Mouse (Mus musculus) lung, embryonic 16.5 days (tissue): ENCODE measurements around the gene 2610002M06Rik. TPM values are rescaled to one million over a fixed set of nuclear protein-coding genes. Genes with fewer than 3 reads are reported as not detected.

Source experiments
- ATAC-seq: fragments of 200-750 bp; cut with Nextera tagmentation; 2 replicates; pipeline ENCODE4 v1.8.0; 2017; ENCODE audit warnings: low read depth, mild to moderate bottlenecking, moderate library complexity
- H3K27ac ChIP-seq: fragments of 300-500 bp; sonication (generic); 2 replicates; pipeline ENCODE4 v1.5.1; 2014; ENCODE audit warnings: mild to moderate bottlenecking, control low read depth, low read length
- H3K27me3 ChIP-seq: fragments of 300-500 bp; sonication (generic); 2 replicates; pipeline ENCODE4 v1.6.1; 2014; ENCODE audit warnings: low read depth, low read length, mixed read lengths; ENCODE audit not compliant: control insufficient read depth, insufficient read depth
- H3K36me3 ChIP-seq: fragments of 300-500 bp; sonication (generic); 2 replicates; pipeline ENCODE4 v1.6.1; 2014; ENCODE audit warnings: low read length; ENCODE audit not compliant: control insufficient read depth, insufficient read depth
- H3K4me1 ChIP-seq: fragments of 300-500 bp; sonication (generic); replicated peaks from 2 replicates; pipeline ENCODE4 v1.6.1; 2014; ENCODE audit warnings: low read length, mixed read lengths; ENCODE audit not compliant: control insufficient read depth, insufficient read depth
- H3K4me2 ChIP-seq: fragments of 300-500 bp; sonication (generic); 2 replicates; pipeline ENCODE4 v1.6.1; 2014; ENCODE audit warnings: low read depth, low read length, control low read depth
- H3K4me3 ChIP-seq: fragments of 300-500 bp; sonication (generic); 2 replicates; pipeline ENCODE4 v1.5.1; 2014; ENCODE audit warnings: mild to moderate bottlenecking, low read length, control low read depth
- H3K9ac ChIP-seq: fragments of 300-500 bp; sonication (generic); 2 replicates; pipeline ENCODE4 v1.6.1; 2014; ENCODE audit warnings: low read length, control low read depth
- H3K9me3 ChIP-seq: fragments of 300-500 bp; sonication (generic); 2 replicates; pipeline ENCODE4 v1.6.1; 2016; ENCODE audit warnings: low read length; ENCODE audit not compliant: control insufficient read depth
- whole genome bisulfite sequencing: fragments of 180-500 bp; shearing (Covaris S2); extraction: QIAGEN DNeasy Blood & Tissue Kit; methylation state at CpG from one replicate; pipeline ENCODE4 v1.1.7; 2014; 5-methylcytosine and 5-hydroxymethylcytosine counted together
- polyA plus RNA-seq: library from polyadenylated mRNA; unstranded; fragments of >200 nt; fragmentation: Nextera tagmentation; extraction: Ambion mirVana; gene quantifications from 2 replicates; pipeline ENCODE4 v1.2.1, GENCODE M21; 2015

Gene 2610002M06Rik
- polyA plus RNA-seq, 1 experiment from 2014 or later: 13.3 TPM

GRCm38 (mm10) chrX:107790136-107790535 is 26.0 kb downstream of the 2610002M06Rik start:
- no peak for ATAC-seq
- no peaks in the 10 kb centered on the region for H3K36me3 ChIP-seq
- H3K9me3 ChIP-seq: no peaks in the 10 kb centered on the region
- H3K4me1 ChIP-seq: no peaks in the 10 kb centered on the region
- H3K27me3 ChIP-seq: no peaks in the 10 kb centered on the region
- 56% methylated on average over 1 of the region's 1 CpGs for WGBS
- H3K9ac ChIP-seq: no peak overlapping the region
- H3K4me2 ChIP-seq: no peak overlapping the region
- no peak overlapping the region for H3K4me3 ChIP-seq
- H3K27ac ChIP-seq: no peak overlapping the region

DNA sequence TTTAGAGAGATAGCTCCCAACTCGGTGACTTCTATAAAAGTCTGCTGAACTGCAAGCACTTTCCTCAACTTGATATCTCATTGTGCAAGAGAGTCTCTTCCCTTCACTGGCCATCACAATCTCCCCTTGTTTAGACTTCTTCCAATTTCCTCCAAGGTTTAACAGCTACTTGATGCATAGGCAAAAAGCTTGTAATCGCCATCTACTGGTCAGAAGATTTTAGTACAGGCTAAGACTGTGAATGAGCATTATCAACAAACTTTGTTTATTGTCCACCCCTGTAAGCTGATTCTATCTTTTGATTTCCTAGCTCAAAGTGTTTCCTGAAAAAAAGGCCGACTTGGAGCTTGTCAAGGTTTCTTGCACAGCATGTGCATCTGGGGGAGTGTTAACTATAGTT is 48.2 kb downstream of the 2610002M06Rik start:
- ATAC-seq: no peak
- H3K9ac ChIP-seq: no peak overlapping the region
- no peaks in the 10 kb centered on the region for H3K9me3 ChIP-seq
- H3K27ac ChIP-seq: no peak overlapping the region
- no peaks in the 10 kb centered on the region for H3K36me3 ChIP-seq
- H3K4me2 ChIP-seq: no peak overlapping the region
- no peaks in the 10 kb centered on the region for H3K4me1 ChIP-seq
- WGBS: 8% methylated on average over 3 of the region's 3 CpGs
- H3K4me3 ChIP-seq: no peak overlapping the region
- H3K27me3 ChIP-seq: no peaks in the 10 kb centered on the region

Other genes with a start within 250 kb of the 2610002M06Rik start
- 0.06 TPM in 1 of 2 replicates, not detected in the other for gene Tbx22, start 148.4 kb downstream of the 2610002M06Rik start, polyA plus RNA-seq
- gene Tent5d, start 23.7 kb downstream of the 2610002M06Rik start, polyA plus RNA-seq: 0.36 TPM in 1 of 2 replicates, not detected in the other
- not detected in 2 replicates for gene Gm732, start 132.1 kb upstream of the 2610002M06Rik start, polyA plus RNA-seq